13 mouse cellular contexts compared by ENCODE assay signal in genomic region chr17:28657936-28658335, GRCm38 (mm10). TPM values are rescaled to one million over a fixed set of nuclear protein-coding genes. Genes with fewer than 3 reads are reported as not detected.
A peak's percentile ranks its signal among the peaks of the same experiment; 100 is the strongest.
DNase-seq lines count a peak whose midpoint lies in the region; ATAC-seq and TF ChIP-seq lines count a peak whose summit lies in the region.
"Had no signal": no experiment of that assay in that cellular context is flagged by ENCODE, and none has a peak within 500 bp of the region (broad histone marks: within the 10 kb centered on the region; RNA-seq: fewer than 3 reads in every experiment).

No protein-coding gene starts in this region.

- H3K79me3 ChIP-seq in C2C12 (ENCODE audit: low read depth): no peaks in the 10 kb centered on the region

- no peak overlapping the region for H3ac ChIP-seq in C2C12 (ENCODE audit: control insufficient read depth, insufficient read length, low read depth)

- no peak overlapping the region for H3K9ac ChIP-seq in liver, embryonic 11.5 days (ENCODE audit: low read depth, low read length)
- H3K9ac ChIP-seq in heart, adult 2 months (ENCODE audit: low read depth, low read length): no peak overlapping the region
- H3K9ac ChIP-seq: limb, embryonic 12.5 days had no signal

- no peak for TF ChIP-seq CTCF in kidney, adult 2 months (conservative IDR thresholded peaks at IDR 0.05; ENCODE audit: insufficient read depth, insufficient read length, low read depth, low read length)
- no peak for TF ChIP-seq CTCF in C2C12 (IDR thresholded peaks at IDR 0.05; ENCODE audit: control insufficient read depth, insufficient read depth, insufficient read length)
- TF ChIP-seq CTCF in brain, embryonic 14.5 days (IDR thresholded peaks at IDR 0.05; ENCODE audit: borderline replicate concordance, extremely low read depth, insufficient read depth, insufficient read length): no peak
- no peak for TF ChIP-seq CTCF in heart, adult 2 months (IDR thresholded peaks at IDR 0.05)

- TF ChIP-seq EP300 in heart, adult 2 months (IDR thresholded peaks at IDR 0.05; ENCODE audit: insufficient read depth, low read depth, low read length): no peak

- no peak overlapping the region for H3K27ac ChIP-seq in kidney, adult 2 months (ENCODE audit: insufficient read depth, low read depth, low read length)
- no peak overlapping the region for H3K27ac ChIP-seq in liver, embryonic 11.5 days (ENCODE audit: low read depth, low read length)
- no peak overlapping the region for H3K27ac ChIP-seq in heart, adult 2 months
- H3K27ac ChIP-seq: limb, embryonic 12.5 days; macrophage had no signal

- TF ChIP-seq POLR2A in kidney, adult 2 months (IDR thresholded peaks at IDR 0.05; ENCODE audit: low read depth, low read length): no peak
- no peak for TF ChIP-seq POLR2A in brain, embryonic 14.5 days (IDR thresholded peaks at IDR 0.05; ENCODE audit: borderline replicate concordance, extremely low read depth, insufficient read depth, insufficient read length, poor library complexity, severe bottlenecking)
- no peak for TF ChIP-seq POLR2A in heart, adult 2 months (IDR thresholded peaks at IDR 0.05; ENCODE audit: insufficient read depth, low read depth, low read length)

- no peaks in the 10 kb centered on the region for H3K27me3 ChIP-seq in kidney, adult 2 months (replicated peaks; ENCODE audit: control insufficient read depth, insufficient read depth, low read length)
- peaks cover 37% of the 10 kb centered on the region for H3K27me3 ChIP-seq in C2C12 (ENCODE audit: control insufficient read depth, insufficient read depth, insufficient read length)
- H3K27me3 ChIP-seq in liver, embryonic 11.5 days (replicated peaks; ENCODE audit: control insufficient read depth, insufficient read depth, low read length): no peaks in the 10 kb centered on the region
- no peaks in the 10 kb centered on the region for H3K27me3 ChIP-seq in heart, adult 2 months (ENCODE audit: control insufficient read depth, insufficient read depth, low read length)
- H3K27me3 ChIP-seq: limb, embryonic 12.5 days had no signal

- no peak overlapping the region for H3K4me3 ChIP-seq in kidney, adult 2 months (ENCODE audit: insufficient read depth, low read depth, low read length)
- H3K4me3 ChIP-seq in C2C12 (ENCODE audit: insufficient read depth, poor library complexity, severe bottlenecking): no peak overlapping the region
- no peak overlapping the region for H3K4me3 ChIP-seq in liver, embryonic 11.5 days (ENCODE audit: low read depth, low read length)
- H3K4me3 ChIP-seq in heart, adult 2 months: no peak overlapping the region
- H3K4me3 ChIP-seq: limb, embryonic 12.5 days had no signal

- no peak for ATAC-seq in liver, embryonic 11.5 days (replicated peaks; ENCODE audit: low FRiP score)

- WGBS in kidney, adult 2 months: 29% methylated on average over 4 of the region's 4 CpGs
- WGBS in liver, embryonic 11.5 days: 42% methylated on average over 4 of the region's 4 CpGs
- 22% methylated on average over 4 of the region's 4 CpGs for WGBS in heart, adult 2 months

- peak; percentile 26 for DNase-seq in kidney, adult 2 months
- no peak for DNase-seq in kidney, adult 8-10 months
- peak; percentile 95 for DNase-seq in brain, embryonic 14.5 days (ENCODE audit: low read depth)
- DNase-seq in mesoderm, embryonic 11.5 days (ENCODE audit: low read depth, low spot score): peak; percentile 3
- DNase-seq in liver, embryonic 11.5 days (ENCODE audit: low spot score): no peak
- DNase-seq in heart, adult 2 months: no peak
- DNase-seq in right cerebral cortex, postnatal 4 days: no peak
- DNase-seq: embryo, embryonic 11 days; right cerebral cortex, postnatal 25 days; thymus, adult 2 months had no signal

- H3K4me2 ChIP-seq in liver, embryonic 11.5 days: no peak overlapping the region
- H3K4me2 ChIP-seq: limb, embryonic 12.5 days had no signal

- H3K4me1 ChIP-seq in kidney, adult 2 months (ENCODE audit: control insufficient read depth, insufficient read depth, low read length): no peaks in the 10 kb centered on the region
- H3K4me1 ChIP-seq in liver, embryonic 11.5 days (replicated peaks; ENCODE audit: control insufficient read depth, insufficient read depth, low read length): no peaks in the 10 kb centered on the region
- H3K4me1 ChIP-seq in heart, adult 2 months (ENCODE audit: control insufficient read depth, insufficient read depth, low read length): no peaks in the 10 kb centered on the region
- H3K4me1 ChIP-seq: limb, embryonic 12.5 days had no signal

- no peaks in the 10 kb centered on the region for H3K36me3 ChIP-seq in kidney, adult 2 months (ENCODE audit: control insufficient read depth, insufficient read depth, low read length)
- no peaks in the 10 kb centered on the region for H3K36me3 ChIP-seq in C2C12 (ENCODE audit: control insufficient read depth, insufficient read depth)
- H3K36me3 ChIP-seq in liver, embryonic 11.5 days (ENCODE audit: control insufficient read depth, insufficient read depth, low read length): no peaks in the 10 kb centered on the region
- H3K36me3 ChIP-seq in heart, adult 2 months (ENCODE audit: control insufficient read depth, insufficient read depth, low read length): no peaks in the 10 kb centered on the region
- H3K36me3 ChIP-seq: limb, embryonic 12.5 days had no signal

- no peaks in the 10 kb centered on the region for H3K79me2 ChIP-seq in C2C12 (ENCODE audit: control insufficient read depth, insufficient read depth)
- no peaks in the 10 kb centered on the region for H3K79me2 ChIP-seq in heart, adult 2 months (replicated peaks; ENCODE audit: control insufficient read depth, insufficient read depth, low read length)

- H3K9me3 ChIP-seq in liver, embryonic 11.5 days (ENCODE audit: control insufficient read depth, low read length): no peaks in the 10 kb centered on the region
- H3K9me3 ChIP-seq: limb, embryonic 12.5 days had no signal

- intact Hi-C loops in heart, adult 2 months (cut with DNase I): no loop called here

TF ChIP-seq in C2C12, 6 proteins besides CTCF, POLR2A, EP300 and RAD21:
- no peak for TF ChIP-seq MYOG (IDR thresholded peaks at IDR 0.05; ENCODE audit: control insufficient read depth, extremely low read depth, insufficient read length)
- no peak for TF ChIP-seq FOSL1 (IDR thresholded peaks at IDR 0.05; ENCODE audit: insufficient read depth, low read length, poor library complexity, severe bottlenecking)
- peak; percentile 12 for TF ChIP-seq USF1 (IDR thresholded peaks at IDR 0.05; ENCODE audit: low read depth)

RNA-seq across cellular contexts. Expression of gene Slc26a8, which starts 32.1 kb away (rescaled TPM):
- polyA plus RNA-seq in kidney, adult 2 months (2012; rRNA removed): 0.86 and 0.91 TPM in 2 replicates
- polyA plus RNA-seq in C2C12 (2012; fragmentation: generic; extraction: Trizol): not detected
- 3.1 and 3.2 TPM in 2 replicates for polyA plus RNA-seq in brain, embryonic 14.5 days (2012; rRNA removed)
- 0.34 and 0.75 TPM in 2 replicates for polyA plus RNA-seq in liver, embryonic 11.5 days (2014; fragmentation: Nextera tagmentation; extraction: Ambion mirVana)
- under 1 TPM; 0.26 to 0.70 TPM for total RNA-seq in heart, adult 2 months (2021)
- 0.73 and 1.3 TPM in 2 replicates for polyA plus RNA-seq in heart, adult 2 months (2012; rRNA removed)
- polyA plus RNA-seq: macrophage had no signal

RNA-seq across cellular contexts. Expression of gene Mapk14, which starts 33.2 kb away (rescaled TPM):
- 92.2 and 97.3 TPM in 2 replicates for polyA plus RNA-seq in kidney, adult 2 months (2012; rRNA removed)
- polyA plus RNA-seq in C2C12 (2012; fragmentation: generic; extraction: Trizol): 36.7 TPM
- 64.7 and 66.2 TPM in 2 replicates for polyA plus RNA-seq in brain, embryonic 14.5 days (2012; rRNA removed)
- 58.5 and 64.6 TPM in 2 replicates for polyA plus RNA-seq in liver, embryonic 11.5 days (2014; fragmentation: Nextera tagmentation; extraction: Ambion mirVana)
- 10 to 100 TPM; 50.1 to 52.8 TPM for total RNA-seq in heart, adult 2 months (2021)
- 51.3 and 95.3 TPM in 2 replicates for polyA plus RNA-seq in heart, adult 2 months (2012; rRNA removed)

RNA-seq across cellular contexts. Expression of gene Srpk1, which starts 35.4 kb away (rescaled TPM):
- 21.5 and 21.6 TPM in 2 replicates for polyA plus RNA-seq in kidney, adult 2 months (2012; rRNA removed)
- 29.0 TPM for polyA plus RNA-seq in C2C12 (2012; fragmentation: generic; extraction: Trizol)
- polyA plus RNA-seq in brain, embryonic 14.5 days (2012; rRNA removed): 61.8 and 75.6 TPM in 2 replicates
- polyA plus RNA-seq in liver, embryonic 11.5 days (2014; fragmentation: Nextera tagmentation; extraction: Ambion mirVana): 92.7 and 99.8 TPM in 2 replicates
- total RNA-seq in heart, adult 2 months (2021): 10 to 100 TPM; 32.1 to 32.6 TPM
- polyA plus RNA-seq in heart, adult 2 months (2012; rRNA removed): 11.9 and 19.6 TPM in 2 replicates

Comparison
In these comparisons a context has a peak if more than half of its experiments do, and no peak if none do; other contexts are left out.
1. DNase-seq: peak in kidney, adult 2 months (single experiment), brain, embryonic 14.5 days (single experiment) and mesoderm, embryonic 11.5 days (single experiment); none in kidney, adult 8-10 months (0 of 2), liver, embryonic 11.5 days (single experiment), heart, adult 2 months (0 of 2) and right cerebral cortex, postnatal 4 days (single experiment).